Mouse (Mus musculus): ENCODE measurements at regions not wholly inside any gene's neighbourhood (a gene's known extent, or its start where the extent isn't known, plus 50 kb on each side); places are given as distances from the start of the nearest gene placed in this dataset.

GRCm38 (mm10) chr2:159645861-159646260 is 688.1 kb downstream of the Gm826 start:
- Histone ChIP-seq H3K36me3 (ENCODE audit: control insufficient read depth, insufficient read depth, low read length, poor library complexity, severe bottlenecking) (no peaks in the 10 kb centered on the region), H3K9me3 (replicated peaks; ENCODE audit: control insufficient read depth, insufficient read depth, low read length, poor library complexity, severe bottlenecking) (no peaks in the 10 kb centered on the region), H3K9ac (ENCODE audit: low read depth, poor library complexity, severe bottlenecking) (no peak overlapping the region), H3K27me3 (ENCODE audit: control insufficient read depth, insufficient read depth, low read length, poor library complexity, severe bottlenecking) (no peaks in the 10 kb centered on the region), H3K4me3 (ENCODE audit: low read depth, low read length) (no peak overlapping the region), H3K27ac (ENCODE audit: insufficient read depth, low read length) (no peak overlapping the region), H3K4me1 (ENCODE audit: control insufficient read depth, insufficient read depth, low read length) (no peaks in the 10 kb centered on the region)
- TF ChIP-seq CTCF (IDR thresholded peaks at IDR 0.05; ENCODE audit: low read depth, low read length) (no peak), POLR2A (IDR thresholded peaks at IDR 0.05; ENCODE audit: insufficient read depth, low read length) (no peak), EP300 (IDR thresholded peaks at IDR 0.05; ENCODE audit: insufficient read depth, low read depth, low read length) (no peak)

- H3K9me3 ChIP-seq (replicated peaks; ENCODE audit: control insufficient read depth, insufficient read depth, low read length, poor library complexity, severe bottlenecking): no peaks in the 10 kb centered on the region
- H3K4me3 ChIP-seq (ENCODE audit: low read depth, low read length): no peak overlapping the region
- H3K36me3 ChIP-seq (ENCODE audit: control insufficient read depth, insufficient read depth, low read length, poor library complexity, severe bottlenecking): no peaks in the 10 kb centered on the region
- H3K27ac ChIP-seq (ENCODE audit: insufficient read depth, low read length): no peak overlapping the region
- H3K4me1 ChIP-seq (ENCODE audit: control insufficient read depth, insufficient read depth, low read length): no peaks in the 10 kb centered on the region
- TF ChIP-seq CTCF (IDR thresholded peaks at IDR 0.05; ENCODE audit: low read depth, low read length) (no peak), EP300 (IDR thresholded peaks at IDR 0.05; ENCODE audit: insufficient read depth, low read depth, low read length) (no peak)
- no peaks in the 10 kb centered on the region for H3K27me3 ChIP-seq (ENCODE audit: control insufficient read depth, insufficient read depth, low read length, poor library complexity, severe bottlenecking)
- no peak overlapping the region for H3K9ac ChIP-seq (ENCODE audit: low read depth, poor library complexity, severe bottlenecking)
These were observed 687.4 kb downstream of the Gm826 start for GRCm38 (mm10) chr2:159646595-159646994.

GRCm38 (mm10) chr2:159652243-159652642 is 681.7 kb downstream of the Gm826 start:
- H3K9me3 ChIP-seq (replicated peaks; ENCODE audit: control insufficient read depth, insufficient read depth, low read length, poor library complexity, severe bottlenecking): no peaks in the 10 kb centered on the region
- TF ChIP-seq CTCF (IDR thresholded peaks at IDR 0.05; ENCODE audit: low read depth, low read length) (no peak), EP300 (IDR thresholded peaks at IDR 0.05; ENCODE audit: insufficient read depth, low read depth, low read length) (no peak), POLR2A (IDR thresholded peaks at IDR 0.05; ENCODE audit: insufficient read depth, low read length) (no peak)
- no peak overlapping the region for H3K9ac ChIP-seq (ENCODE audit: low read depth, poor library complexity, severe bottlenecking)
- no peaks in the 10 kb centered on the region for H3K36me3 ChIP-seq (ENCODE audit: control insufficient read depth, insufficient read depth, low read length, poor library complexity, severe bottlenecking)
- H3K4me1 ChIP-seq (ENCODE audit: control insufficient read depth, insufficient read depth, low read length): no peaks in the 10 kb centered on the region
- H3K4me3 ChIP-seq (ENCODE audit: low read depth, low read length): no peak overlapping the region
- H3K27ac ChIP-seq (ENCODE audit: insufficient read depth, low read length): no peak overlapping the region
- H3K27me3 ChIP-seq (ENCODE audit: control insufficient read depth, insufficient read depth, low read length, poor library complexity, severe bottlenecking): no peaks in the 10 kb centered on the region

- no peak overlapping the region for H3K27ac ChIP-seq (ENCODE audit: insufficient read depth, low read length)
- no peak for TF ChIP-seq CTCF (IDR thresholded peaks at IDR 0.05; ENCODE audit: low read depth, low read length)
- TF ChIP-seq POLR2A (IDR thresholded peaks at IDR 0.05; ENCODE audit: insufficient read depth, low read length): no peak
- no peak for TF ChIP-seq EP300 (IDR thresholded peaks at IDR 0.05; ENCODE audit: insufficient read depth, low read depth, low read length)
These were observed 657.1 kb downstream of the Gm826 start for GRCm38 (mm10) chr2:159676845-159677244.

GRCm38 (mm10) chr2:159680641-159681040 is 653.3 kb downstream of the Gm826 start:
- TF ChIP-seq CTCF (IDR thresholded peaks at IDR 0.05; ENCODE audit: low read depth, low read length): no peak
- TF ChIP-seq POLR2A (IDR thresholded peaks at IDR 0.05; ENCODE audit: insufficient read depth, low read length): no peak
- TF ChIP-seq EP300 (IDR thresholded peaks at IDR 0.05; ENCODE audit: insufficient read depth, low read depth, low read length): no peak
- Histone ChIP-seq H3K36me3 (ENCODE audit: control insufficient read depth, insufficient read depth, low read length, poor library complexity, severe bottlenecking) (no peaks in the 10 kb centered on the region), H3K4me3 (ENCODE audit: low read depth, low read length) (no peak overlapping the region)

More at GRCm38 (mm10) chr2:159676845-159677244, 657.1 kb downstream of the Gm826 start:
- Histone ChIP-seq H3K27me3 (ENCODE audit: control insufficient read depth, insufficient read depth, low read length, poor library complexity, severe bottlenecking) (no peaks in the 10 kb centered on the region), H3K36me3 (ENCODE audit: control insufficient read depth, insufficient read depth, low read length, poor library complexity, severe bottlenecking) (no peaks in the 10 kb centered on the region), H3K4me3 (ENCODE audit: low read depth, low read length) (no peak overlapping the region), H3K4me1 (ENCODE audit: control insufficient read depth, insufficient read depth, low read length) (no peaks in the 10 kb centered on the region), H3K9me3 (replicated peaks; ENCODE audit: control insufficient read depth, insufficient read depth, low read length, poor library complexity, severe bottlenecking) (no peaks in the 10 kb centered on the region), H3K9ac (ENCODE audit: low read depth, poor library complexity, severe bottlenecking) (no peak overlapping the region)

GRCm38 (mm10) chr2:159703100-159703499 is 630.9 kb downstream of the Gm826 start:
- Histone ChIP-seq H3K4me1 (ENCODE audit: control insufficient read depth, insufficient read depth, low read length) (no peaks in the 10 kb centered on the region), H3K9ac (ENCODE audit: low read depth, poor library complexity, severe bottlenecking) (no peak overlapping the region), H3K27ac (ENCODE audit: insufficient read depth, low read length) (no peak overlapping the region), H3K36me3 (ENCODE audit: control insufficient read depth, insufficient read depth, low read length, poor library complexity, severe bottlenecking) (no peaks in the 10 kb centered on the region), H3K4me3 (ENCODE audit: low read depth, low read length) (no peak overlapping the region), H3K9me3 (replicated peaks; ENCODE audit: control insufficient read depth, insufficient read depth, low read length, poor library complexity, severe bottlenecking) (no peaks in the 10 kb centered on the region), H3K27me3 (ENCODE audit: control insufficient read depth, insufficient read depth, low read length, poor library complexity, severe bottlenecking) (no peaks in the 10 kb centered on the region)
- TF ChIP-seq CTCF (IDR thresholded peaks at IDR 0.05; ENCODE audit: low read depth, low read length) (no peak), EP300 (IDR thresholded peaks at IDR 0.05; ENCODE audit: insufficient read depth, low read depth, low read length) (no peak), POLR2A (IDR thresholded peaks at IDR 0.05; ENCODE audit: insufficient read depth, low read length) (no peak)

More at GRCm38 (mm10) chr2:159680641-159681040, 653.3 kb downstream of the Gm826 start:
- Histone ChIP-seq H3K4me1 (ENCODE audit: control insufficient read depth, insufficient read depth, low read length) (no peaks in the 10 kb centered on the region), H3K27me3 (ENCODE audit: control insufficient read depth, insufficient read depth, low read length, poor library complexity, severe bottlenecking) (no peaks in the 10 kb centered on the region), H3K27ac (ENCODE audit: insufficient read depth, low read length) (no peak overlapping the region), H3K9ac (ENCODE audit: low read depth, poor library complexity, severe bottlenecking) (no peak overlapping the region), H3K9me3 (replicated peaks; ENCODE audit: control insufficient read depth, insufficient read depth, low read length, poor library complexity, severe bottlenecking) (no peaks in the 10 kb centered on the region)

Data from ES-Bruce4 (cell line).